Mouse (Mus musculus): ENCODE results near the gene Hadh.

The Hadh gene

DNA sequence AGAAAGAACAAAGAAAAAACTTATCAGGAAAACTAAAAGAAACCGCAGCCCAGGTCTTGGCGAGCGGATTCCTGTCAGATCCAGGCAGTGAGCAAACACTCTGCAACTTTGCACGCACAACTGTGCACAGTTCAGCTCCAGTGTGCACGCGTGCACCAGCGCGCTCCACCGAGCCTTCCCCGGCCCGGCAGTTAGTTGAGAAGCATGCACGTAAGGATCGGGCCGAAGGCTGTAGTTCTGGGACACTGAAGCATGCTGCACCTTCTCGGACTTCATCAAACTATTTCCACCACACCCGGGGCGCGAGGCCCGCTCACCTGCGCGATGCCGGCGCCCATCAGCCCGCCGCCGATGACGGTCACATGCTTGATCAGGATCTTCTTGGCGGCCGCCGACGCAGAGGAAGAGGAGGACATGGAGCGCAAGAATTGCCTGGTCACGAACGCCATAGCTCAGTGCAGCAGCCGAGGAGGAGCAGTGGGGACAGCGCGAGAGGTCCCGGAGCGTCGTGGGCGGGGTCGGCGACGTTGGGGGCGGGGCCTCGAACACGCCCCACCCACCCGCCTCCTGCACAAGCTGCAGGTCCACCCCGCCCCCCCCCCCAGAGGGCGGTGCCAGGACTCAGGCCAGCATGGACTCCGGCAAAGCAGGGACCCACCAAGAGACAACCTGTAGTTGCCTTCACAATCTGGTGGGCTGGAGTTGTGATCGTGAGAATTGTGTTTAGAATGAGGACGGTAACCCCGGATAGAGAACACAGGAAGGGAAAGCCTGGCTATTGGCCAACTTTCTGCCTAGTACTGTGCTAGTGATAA is at the start of gene Hadh:
Gene Hadh (minus strand): TSS at position 543 of the 815 bp plus-strand sequence.
- DNase-seq, result peak; percentile 90

DNA sequence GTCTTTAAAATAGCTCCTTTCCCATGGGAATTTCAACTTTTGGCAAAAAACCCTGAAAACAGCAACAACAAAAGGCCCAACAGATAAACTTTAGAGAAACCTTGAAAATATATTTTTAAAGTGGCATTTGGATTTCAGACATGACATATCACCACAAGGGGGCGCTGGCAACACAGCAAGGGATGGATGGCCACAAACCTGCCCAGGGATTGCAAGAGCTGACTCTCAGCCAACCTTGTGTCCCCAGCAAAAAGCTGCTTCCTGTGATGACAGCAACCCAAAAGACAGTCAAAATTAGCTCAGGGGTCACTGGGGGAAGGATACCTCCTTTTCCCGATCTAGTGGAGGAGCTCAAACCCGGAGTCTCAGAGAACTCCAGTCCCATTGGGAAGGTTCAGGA is 48.3 kb upstream of the Hadh start:
- DNase-seq, result peak; percentile 88

DNA sequence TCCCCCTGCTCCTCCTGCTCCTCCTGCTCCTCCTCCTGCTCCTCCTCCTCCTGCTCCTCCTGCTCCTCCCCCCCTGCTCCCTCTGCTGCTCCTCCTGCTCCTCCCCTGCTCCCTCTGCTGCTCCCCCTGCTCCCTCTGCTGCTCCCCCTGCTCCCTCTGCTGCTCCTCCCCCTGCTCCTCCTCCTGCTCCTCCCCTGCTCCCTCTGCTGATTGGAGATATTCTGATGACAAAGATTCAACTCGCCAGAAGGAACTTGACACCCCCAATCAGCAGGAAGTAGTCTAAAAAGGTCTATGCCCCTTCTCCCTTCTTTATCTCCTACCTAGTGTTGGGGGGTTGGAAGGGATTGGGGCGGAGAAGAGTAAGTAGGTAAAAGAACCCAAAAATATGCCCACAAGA is 46.3 kb upstream of the Hadh start:
- no peak for DNase-seq

DNA sequence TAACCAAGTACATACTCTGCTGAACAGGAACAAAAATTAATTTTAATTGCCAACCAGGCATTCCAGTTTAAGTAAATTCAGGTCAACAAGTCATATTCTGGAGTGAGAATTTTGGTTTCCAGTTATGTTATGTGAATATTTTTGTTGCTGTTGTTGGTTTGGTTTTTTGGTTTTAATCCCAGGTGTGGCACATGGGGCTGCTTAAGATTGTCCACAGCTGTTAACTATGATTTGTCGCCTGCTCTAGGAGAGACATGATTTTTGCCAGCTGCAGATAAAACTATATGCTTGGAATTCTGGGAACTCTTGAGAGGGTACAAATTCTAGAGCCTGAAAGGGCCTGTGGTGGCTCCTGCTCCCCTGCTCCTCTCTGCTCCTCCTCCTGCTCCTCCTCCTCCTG is 45.2 kb upstream of the Hadh start:
- DNase-seq, result no peak

DNA sequence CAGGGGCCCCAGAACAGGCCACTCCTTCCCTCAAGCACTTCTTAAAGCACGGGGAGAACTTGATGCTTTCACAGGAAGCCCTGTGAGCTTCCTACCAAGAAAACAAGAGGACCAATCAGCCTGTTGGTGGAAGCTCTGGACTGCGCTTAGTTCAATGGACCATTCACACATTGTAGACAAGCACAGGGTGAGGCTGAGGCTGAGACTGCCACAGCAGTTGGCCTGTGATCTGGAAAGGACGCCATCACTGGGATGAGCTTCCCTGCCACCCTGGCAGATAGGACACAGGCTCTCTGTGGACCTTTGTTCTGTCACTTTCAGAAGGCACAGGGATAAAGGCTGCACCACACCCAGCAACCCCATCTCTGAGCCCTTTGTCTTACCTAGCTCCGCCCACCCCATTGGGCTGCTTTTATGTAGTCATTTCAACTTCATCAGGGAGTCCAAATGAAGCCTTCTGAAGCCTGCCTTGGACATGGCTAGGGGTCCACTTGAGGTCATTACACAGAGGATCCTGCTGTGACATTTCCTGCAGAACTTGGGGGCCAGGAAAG is 44.1 kb upstream of the Hadh start:
- DNase-seq, result no peak

DNA sequence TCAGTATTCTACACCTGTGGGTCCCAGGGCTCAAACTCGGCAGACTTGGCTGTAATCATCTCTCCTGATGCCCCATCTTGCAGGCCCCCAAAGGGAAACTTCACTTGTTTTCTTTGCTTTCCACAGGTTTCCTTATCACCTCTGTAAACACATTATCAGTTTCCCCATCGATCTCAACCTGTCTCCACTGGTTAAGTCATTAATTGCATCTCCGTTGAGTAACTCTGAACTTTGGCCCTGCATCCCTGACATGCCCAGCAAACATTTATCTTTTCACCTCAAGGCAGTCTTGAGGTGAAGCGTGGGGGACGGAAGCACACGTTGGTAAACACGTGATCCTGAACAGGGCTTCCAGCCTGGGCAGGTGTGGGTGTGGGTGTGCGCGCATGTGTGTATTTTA is 40.4 kb upstream of the Hadh start:
- DNase-seq, result no peak

DNA sequence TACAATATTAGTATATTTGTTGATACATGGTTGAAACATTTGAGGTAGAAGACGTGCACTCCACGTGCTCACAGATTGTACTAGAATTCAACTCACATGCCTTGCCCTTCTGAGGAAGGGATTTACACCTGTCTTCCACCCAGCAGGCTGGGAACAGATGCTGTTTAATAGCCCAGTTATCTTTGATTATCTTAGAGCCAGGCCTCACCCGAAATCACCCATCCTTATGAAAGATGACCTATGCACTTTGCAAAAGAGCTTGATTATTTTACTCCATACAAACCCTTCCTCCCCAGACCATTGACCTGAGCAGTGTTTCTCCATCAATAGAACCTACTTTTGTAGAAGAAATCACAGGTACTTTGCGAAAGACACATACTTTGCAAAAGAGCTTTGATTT is 38.7 kb upstream of the Hadh start:
- no peak for DNase-seq

DNA sequence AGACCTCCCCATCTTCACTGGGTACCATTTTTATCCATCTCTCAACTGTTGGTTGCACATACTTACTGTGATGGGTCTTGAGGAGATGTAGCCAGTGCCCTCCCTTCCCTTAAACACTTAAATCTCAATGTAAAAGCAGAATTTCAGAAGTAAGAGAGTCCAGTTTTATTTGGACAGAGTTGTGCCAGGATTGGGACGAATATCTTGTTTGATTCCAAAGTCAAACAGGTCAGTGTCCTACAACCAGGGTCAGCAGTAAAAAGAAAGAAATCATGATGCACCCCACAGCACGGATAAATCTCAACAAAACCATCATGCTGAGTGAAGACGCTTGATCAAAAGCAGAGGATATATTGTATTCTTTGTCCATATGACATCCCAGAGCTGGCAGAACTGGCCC is 35.9 kb upstream of the Hadh start:
- no peak for DNase-seq

DNA sequence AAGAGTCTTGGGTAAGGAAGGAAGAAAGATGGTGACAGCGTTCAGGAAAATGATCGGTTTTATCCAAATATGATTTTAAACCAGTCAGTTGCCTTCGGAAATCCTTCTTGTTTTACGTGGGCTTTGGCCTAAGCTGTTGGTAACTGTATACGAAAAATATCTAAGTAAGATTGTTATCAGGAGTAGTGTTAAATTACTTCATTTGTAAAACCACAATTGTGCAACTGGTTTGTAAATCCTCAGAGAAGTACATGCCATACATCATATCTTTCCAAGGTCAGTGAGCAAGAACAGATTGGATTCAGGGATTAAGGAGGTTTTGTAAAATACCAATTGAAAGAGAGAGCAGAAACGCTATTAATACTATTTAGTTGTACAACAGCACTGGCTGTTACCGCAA is 34.4 kb upstream of the Hadh start:
- DNase-seq, result no peak

DNA sequence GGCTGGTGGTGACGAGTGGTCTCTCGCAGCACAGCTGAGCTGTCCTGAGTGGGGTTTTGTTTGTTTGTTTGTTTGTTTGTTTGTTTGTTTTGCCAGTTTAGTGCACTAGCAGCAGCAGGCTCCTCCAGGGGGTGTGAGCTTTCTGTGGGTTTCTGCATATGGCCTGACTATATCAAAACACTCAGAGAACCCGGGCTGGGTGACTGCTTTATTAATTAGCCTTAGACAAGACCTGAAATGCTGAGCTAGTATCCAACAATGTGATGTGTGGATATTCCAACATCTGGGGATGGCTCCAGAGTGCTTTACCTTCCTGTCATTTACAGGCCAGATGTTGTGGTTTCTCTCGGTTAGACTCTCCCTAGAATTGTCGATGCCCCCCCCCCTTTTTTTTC is 31.4 kb upstream of the Hadh start:
- DNase-seq, result no peak

DNA sequence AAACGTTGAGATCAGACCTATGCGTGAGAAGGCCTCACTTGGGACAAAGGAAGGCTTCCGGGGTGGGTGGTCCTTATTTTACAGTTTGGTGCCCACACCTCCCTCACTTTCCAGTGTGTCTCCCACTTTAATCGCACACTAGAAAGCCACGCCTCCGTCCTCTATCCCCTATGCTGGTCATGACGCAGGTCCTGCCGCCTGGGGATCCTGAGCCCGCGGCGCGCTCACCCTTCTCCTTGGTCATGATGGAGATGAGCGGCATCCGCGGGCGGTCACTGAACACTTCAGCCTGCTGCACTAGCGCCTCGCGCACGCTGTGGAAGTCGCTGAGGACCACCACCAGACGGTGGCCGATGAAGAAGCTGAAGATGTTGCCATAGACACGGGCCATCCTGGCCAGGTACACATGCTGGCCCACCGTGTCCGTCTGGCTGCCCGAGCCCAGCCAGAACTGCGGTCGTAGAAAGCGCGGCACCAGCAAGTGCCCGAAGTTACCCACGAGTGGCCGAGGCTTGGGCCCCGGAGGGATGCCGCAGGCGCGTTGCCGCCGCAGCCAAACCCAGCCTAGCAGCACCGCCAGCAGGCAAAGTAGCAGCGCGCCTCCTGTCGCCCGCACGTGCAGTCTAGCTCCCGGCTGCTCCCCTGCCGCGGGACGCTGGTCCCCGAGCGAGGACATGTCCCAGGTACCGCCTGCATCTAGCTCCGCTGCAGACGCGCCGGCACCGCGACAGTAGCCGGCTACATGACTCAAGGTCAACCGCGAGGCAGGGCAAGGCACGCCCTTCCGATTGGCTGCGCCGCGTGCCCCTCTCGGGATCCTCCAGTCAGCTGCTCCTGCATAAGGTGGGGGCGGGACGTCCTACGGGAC is 30.8 kb upstream of the Hadh start, which contains the start of gene Cyp2u1:
Gene Cyp2u1 (minus strand): TSS at position 776 of the 868 bp plus-strand sequence.
- DNase-seq, result peak; percentile 88

DNA sequence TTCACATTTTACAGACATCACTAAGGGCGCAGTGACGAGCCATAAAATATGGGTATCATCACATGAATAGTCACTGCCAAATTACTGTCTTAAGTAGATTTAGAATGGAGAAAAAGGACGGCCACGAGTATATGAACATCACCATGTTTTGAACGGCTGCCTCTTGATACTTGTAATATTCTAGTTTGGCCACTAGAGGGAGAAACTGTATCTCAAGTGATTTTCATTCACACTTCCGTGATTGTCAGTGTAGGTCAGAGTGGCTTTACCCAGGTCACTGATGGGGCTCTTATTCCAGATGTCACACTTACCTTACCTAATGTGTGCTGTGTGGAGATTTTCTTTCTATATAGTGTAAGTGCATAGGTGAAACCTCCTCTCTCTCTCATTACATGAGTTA is 28.0 kb upstream of the Hadh start:
- no peak for DNase-seq

DNA sequence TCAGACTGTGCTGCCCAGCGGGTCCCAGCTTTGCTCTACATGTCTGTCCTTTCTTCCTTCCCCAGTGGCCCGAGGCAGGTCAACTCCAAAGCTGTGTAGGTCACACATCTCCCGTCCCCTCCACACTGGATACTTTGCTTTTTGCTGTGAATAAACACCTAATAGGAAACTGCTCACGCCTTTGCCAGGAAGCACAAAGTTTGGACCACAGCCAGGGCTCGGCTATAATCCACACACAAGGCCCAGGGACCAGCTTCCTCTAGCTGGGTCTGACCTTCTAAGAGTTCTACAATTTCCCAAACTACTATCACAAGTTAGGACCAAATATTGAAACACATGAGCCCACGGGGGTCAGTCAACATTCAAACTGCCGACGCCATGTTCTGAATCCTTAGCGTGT is 27.2 kb upstream of the Hadh start:
- no peak for DNase-seq

DNA sequence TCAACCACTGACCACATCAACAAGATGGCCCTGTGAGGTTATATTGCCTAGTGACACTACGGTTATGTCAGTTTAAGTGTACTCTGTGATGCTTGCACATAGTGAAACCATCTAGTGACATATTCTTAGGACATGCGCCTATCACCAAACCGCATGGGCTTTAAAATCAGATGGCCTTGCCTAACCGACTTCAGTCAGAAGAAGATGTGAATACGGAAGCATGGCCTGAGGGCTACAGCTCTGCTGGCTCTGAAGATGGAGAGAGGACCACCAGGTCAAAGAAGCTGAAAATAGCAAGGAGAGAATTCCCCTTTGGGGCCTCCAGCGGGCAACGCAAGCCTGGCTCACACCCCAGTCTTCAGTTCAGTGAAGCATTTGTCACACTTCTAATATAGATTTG is 25.0 kb upstream of the Hadh start:
- DNase-seq, result no peak

DNA sequence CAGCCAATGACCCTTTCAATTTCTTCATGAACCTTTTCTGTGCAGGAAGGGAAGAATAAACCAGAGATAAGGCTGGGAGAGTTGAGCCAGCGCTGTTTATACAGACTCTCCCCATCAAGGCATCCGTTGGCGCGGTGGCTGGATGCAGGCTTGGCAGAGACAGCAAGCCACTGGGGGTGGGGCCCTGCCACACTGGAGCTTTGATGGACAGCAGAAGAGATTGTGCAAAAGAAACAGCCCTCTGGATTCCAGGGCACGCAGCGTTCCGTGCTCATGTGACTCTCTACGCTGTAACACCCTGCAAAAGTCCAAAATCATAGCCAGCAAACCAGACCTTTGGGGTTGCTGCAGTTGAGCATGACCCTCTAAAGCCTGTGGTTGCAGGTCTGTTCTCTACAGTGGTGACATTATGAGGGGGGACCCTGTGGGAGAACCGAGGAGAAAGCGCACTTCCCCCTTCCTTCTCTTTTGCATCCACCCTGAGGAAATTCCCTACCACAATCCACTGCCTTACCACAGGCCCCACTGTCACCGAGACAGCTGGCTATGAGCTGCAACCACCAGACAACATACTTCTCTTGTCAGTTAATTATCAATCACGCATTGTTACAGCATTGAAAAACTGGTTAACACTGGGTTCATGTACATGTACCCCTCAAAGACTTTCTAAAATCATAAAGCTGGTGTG is 23.8 kb upstream of the Hadh start:
- no peak for DNase-seq

DNA sequence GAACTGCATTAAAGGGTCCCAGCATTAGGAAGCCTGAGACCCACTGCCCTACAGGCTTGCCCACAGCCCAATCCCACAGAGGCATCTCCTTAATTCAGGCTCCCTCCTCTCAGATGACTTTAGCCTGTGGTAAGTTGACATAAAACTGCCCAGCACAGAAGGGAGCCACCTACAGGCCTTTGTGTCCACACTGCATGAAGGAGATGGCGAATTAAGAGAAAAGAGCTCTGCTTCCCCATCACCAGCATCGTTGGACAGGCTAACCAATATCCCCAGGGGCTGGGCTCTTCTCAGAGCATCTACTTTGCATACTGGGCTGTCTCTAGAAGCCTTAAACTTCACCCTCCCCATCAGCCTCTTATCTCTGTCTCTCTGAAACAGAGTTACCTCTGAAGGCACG is 22.6 kb upstream of the Hadh start:
- no peak for DNase-seq

DNA sequence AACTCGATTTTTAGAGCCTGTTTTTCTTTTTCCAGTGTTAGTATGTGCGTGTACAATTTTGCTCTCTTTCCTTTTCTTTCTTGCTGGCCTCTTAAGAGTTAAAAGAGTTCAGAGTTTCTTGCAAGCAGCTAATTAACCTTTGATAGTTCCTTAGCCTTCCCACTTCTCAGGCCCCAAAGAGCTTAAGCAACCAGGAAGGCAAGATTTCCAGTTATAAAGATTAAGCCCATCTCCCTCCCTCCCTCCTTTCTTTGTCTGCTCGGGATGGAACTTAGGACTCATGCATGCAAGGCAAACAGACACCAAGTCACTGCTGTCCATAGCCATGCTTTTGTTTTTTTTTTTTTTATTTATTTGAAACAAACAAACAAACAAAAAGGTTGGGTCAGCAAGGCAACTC is 21.1 kb upstream of the Hadh start:
- DNase-seq, result no peak

DNA sequence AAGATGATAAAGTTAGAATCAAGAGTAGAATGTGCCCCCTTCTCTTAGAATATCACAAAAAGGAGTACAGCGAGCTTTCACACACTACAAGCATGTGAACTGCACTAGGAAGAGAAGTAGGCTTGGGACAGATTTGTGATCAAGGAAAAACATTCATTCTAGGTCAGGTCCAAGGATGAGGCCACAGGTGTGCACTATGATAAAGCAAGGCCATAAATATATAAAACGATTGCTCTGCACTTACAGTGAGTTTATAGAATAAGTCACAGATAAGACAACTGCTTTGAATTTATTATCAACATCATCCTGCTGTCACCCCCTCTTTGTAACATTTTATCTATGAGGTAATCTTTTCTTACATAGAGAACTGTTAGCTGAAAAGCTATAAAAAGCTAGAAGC is 20.4 kb upstream of the Hadh start:
- no peak for DNase-seq

DNA sequence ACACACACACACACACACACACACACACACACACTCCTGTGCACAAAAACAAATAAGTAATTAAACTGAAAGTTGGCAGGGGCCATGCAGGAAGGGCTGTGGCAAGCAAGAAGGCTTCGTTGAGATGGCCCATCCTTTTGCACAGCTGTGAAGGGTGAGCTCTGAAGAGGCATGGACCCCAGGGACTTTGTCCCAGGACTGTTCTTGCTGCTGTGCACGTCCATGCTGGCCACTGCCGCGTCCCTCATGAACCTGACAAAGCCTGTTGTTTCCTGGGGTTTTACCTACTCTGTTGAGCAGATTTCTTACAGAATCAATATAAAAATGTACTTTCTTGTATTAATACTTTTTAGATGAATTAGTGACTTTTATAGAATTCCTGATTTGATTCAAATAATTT is 20.0 kb upstream of the Hadh start:
- DNase-seq, result no peak

DNA sequence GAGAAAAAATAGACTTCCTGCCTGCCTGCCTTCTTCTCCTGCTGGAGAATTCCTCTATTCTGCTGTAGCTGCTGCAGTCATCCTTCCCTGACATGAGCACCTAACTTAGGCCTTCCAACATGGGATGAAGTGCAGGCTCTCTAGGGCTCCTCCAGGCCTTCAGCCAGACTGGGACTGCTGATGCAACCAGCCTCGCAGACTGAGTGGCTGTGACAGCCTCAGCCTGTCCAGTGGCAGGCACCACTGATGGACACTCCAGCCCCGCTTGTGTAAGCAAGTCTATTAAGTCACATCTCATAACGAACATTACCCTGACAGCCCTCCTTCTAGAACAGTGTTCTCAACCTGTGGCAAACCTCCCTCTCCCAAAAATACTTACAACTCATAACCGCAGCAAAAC is 2.2 kb upstream of the Hadh start:
- DNase-seq, result no peak

DNA sequence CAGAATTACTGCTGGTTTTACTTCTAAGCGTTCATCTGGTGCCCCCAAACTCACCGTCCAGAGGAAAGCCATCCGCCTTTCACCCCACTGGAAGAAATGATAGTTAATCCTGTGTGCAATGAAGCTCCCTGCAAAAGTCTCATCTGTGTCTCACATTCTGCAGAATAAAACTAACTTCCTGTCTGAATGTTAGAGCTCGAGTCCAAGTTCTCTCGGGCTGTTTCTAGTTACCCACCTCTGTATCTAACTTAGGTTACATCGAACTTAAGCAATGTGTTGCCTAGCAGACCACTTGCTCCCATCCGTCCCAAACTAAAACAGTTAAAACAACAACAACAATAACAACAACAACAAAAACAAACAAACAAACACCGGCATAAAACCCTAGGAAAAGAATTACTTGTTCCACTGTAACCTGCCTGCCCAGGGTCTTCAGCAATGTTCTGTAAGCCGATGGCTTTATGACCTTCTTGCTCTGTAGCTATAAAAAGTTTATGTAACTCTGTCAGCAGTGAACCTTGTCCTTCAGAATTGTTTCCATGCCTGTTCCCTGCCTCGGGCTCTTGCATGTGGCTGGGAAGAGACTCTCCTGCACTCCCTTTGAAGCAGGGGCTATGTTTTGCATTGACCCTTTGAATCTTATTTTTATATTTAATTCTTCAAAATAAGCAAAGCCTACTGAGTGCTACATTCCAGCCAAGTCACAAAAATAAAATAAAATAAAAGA is 636 bp upstream of the Hadh start:
- DNase-seq, result no peak

DNA sequence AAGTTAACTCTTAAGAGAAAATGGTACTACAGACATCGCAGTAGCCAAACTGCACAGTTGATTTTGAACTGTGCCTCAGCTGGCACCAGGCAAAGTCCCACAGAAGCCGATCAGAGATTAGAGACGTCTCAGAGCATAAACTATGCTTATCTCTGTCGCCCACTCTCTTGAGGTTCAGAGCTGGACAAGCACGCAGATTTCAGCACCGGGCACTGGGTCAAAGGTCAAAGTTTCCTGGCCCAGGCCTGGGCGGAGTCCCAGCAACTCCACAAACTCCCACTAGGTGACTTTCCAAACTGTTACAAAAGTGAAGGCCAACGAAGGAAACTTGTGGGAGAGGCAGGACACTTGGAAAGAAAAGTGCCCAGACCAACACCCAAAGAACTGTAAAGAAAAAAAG is 744 bp downstream of the Hadh start:
- peak; percentile 50 for DNase-seq

DNA sequence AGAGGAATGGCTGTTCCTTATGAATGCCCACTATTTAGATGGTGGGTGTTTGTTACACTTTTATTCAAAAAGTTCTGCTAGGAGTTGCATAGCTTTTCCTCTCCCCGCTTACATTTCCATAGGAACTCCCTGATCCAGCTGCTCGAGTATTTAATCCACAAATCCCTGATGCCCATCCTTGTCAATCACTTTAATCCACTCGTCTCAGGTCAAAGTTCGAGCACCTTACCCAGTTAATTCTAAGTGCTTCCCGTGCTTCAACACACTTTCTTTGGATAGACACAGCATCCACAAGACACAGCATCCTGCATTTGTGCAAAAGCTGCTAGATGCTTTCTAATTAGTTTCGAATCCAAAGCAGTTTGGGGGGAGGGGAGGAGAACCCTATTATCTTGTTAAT is 1.5 kb downstream of the Hadh start:
- DNase-seq, result no peak

Measured in thymus, postnatal 4 days (tissue).